Mouse (Mus musculus): ENCODE measurements around the gene Slc4a3.

GRCm38 (mm10) chr1:75601738-75602137, 55.7 kb downstream of the Slc4a3 start:
- no peak for TF ChIP-seq CTCF (IDR thresholded peaks at IDR 0.05; ENCODE audit: insufficient read depth, low read length)
- no peak for TF ChIP-seq POLR2A (IDR thresholded peaks at IDR 0.05; ENCODE audit: borderline replicate concordance, extremely low read depth, low read depth, low read length)
